Mouse (Mus musculus) forebrain, embryonic 15.5 days (tissue): ENCODE data around the gene Col9a1. TPM values are rescaled to one million over a fixed set of nuclear protein-coding genes. Genes with fewer than 3 reads are reported as not detected.
A peak's percentile ranks its signal among the peaks of the same experiment; 100 is the strongest.

Experiments
- ATAC-seq: fragments of 200-750 bp; cut with Nextera tagmentation; replicated peaks from 2 replicates; pipeline ENCODE4 v1.8.0; 2017; ENCODE audit warnings: mild to moderate bottlenecking, moderate TSS enrichment, moderate library complexity
- H3K27ac ChIP-seq: fragments of 300-500 bp; sonication (generic); replicated peaks from 2 replicates; pipeline ENCODE4 v1.5.1; 2015; ENCODE audit warnings: mild to moderate bottlenecking, inconsistent platforms
- H3K27me3 ChIP-seq: fragments of 300-500 bp; sonication (generic); 2 replicates; pipeline ENCODE4 v1.6.1; 2015; ENCODE audit warnings: inconsistent platforms
- H3K36me3 ChIP-seq: fragments of 300-500 bp; sonication (generic); 2 replicates; pipeline ENCODE4 v1.6.1; 2015; ENCODE audit warnings: mild to moderate bottlenecking, inconsistent platforms
- H3K4me1 ChIP-seq: fragments of 300-500 bp; sonication (generic); 2 replicates; pipeline ENCODE4 v1.6.1; 2015; ENCODE audit warnings: inconsistent platforms
- H3K4me2 ChIP-seq: fragments of 300-500 bp; sonication (generic); replicated peaks from 2 replicates; pipeline ENCODE4 v1.6.1; 2015; ENCODE audit warnings: mild to moderate bottlenecking, inconsistent platforms
- H3K4me3 ChIP-seq: fragments of 300-500 bp; sonication (generic); 2 replicates; pipeline ENCODE4 v1.5.1; 2015; ENCODE audit warnings: mild to moderate bottlenecking, inconsistent platforms
- H3K9ac ChIP-seq: fragments of 300-500 bp; sonication (generic); replicated peaks from 2 replicates; pipeline ENCODE4 v1.6.1; 2015; ENCODE audit warnings: mild to moderate bottlenecking, inconsistent platforms
- H3K9me3 ChIP-seq: fragments of 300-500 bp; sonication (generic); 2 replicates; pipeline ENCODE4 v1.6.1; 2016; ENCODE audit warnings: inconsistent platforms
- WGBS: fragments of 180-500 bp; shearing (Covaris S2); methylation state at CpG from one replicate; pipeline ENCODE4 v1.1.7; 2015; ENCODE audit warnings: mixed read lengths; 5-methylcytosine and 5-hydroxymethylcytosine counted together
- polyA plus RNA-seq: library from polyadenylated mRNA; unstranded; fragments of >200 nt; fragmentation: Nextera tagmentation; extraction: Ambion mirVana; gene quantifications from 2 replicates; pipeline ENCODE4 v1.2.1, GENCODE M21; 2015

Col9a1 gene
- polyA plus RNA-seq, 1 experiment from 2014 or later = 1.3 TPM

DNA sequence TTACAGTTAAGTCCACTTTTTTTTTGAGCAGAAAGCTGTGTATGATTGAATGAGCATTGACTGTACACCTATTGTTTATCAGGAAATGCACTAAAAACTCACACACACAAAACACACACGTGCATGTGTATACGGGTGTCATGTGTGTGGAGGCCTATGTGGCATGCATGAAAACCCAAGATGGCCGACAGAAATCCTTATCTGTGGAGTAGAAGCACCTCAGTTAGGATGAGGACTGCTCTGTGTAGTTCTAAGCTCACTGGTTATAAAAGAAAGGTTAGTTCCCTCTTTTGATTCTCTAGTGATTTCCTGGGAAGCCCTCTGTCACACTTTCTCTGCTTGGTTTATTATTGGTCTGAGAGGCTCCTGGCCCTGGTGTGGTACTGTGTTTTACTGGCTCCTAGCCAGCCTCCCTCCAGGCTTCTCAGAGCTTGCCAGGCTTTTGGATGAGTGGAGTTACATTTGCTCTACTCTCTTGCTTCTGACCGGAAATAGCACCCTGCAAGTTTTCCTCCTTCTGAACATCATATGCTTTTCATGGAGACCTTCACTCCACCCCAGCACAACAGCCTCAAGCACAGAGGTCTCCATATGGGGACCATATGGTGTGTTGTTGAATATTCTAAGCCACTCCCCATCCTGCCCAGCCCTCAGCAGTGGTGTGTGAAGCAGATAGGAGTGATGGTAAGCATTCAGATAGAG lies 48.6 kb downstream of the Col9a1 start:
- Histone ChIP-seq H3K9ac (no peak overlapping the region), H3K4me1 (peaks cover 26% of the 10 kb centered on the region), H3K36me3 (no peaks in the 10 kb centered on the region), H3K9me3 (no peaks in the 10 kb centered on the region), H3K27me3 (no peaks in the 10 kb centered on the region), H3K4me2 (no peak overlapping the region), H3K4me3 (no peak overlapping the region), H3K27ac (peak overlapping the region; percentile 89)
- ATAC-seq = peak; percentile 94
- 72% methylated on average over 4 of the region's 4 CpGs for WGBS

DNA sequence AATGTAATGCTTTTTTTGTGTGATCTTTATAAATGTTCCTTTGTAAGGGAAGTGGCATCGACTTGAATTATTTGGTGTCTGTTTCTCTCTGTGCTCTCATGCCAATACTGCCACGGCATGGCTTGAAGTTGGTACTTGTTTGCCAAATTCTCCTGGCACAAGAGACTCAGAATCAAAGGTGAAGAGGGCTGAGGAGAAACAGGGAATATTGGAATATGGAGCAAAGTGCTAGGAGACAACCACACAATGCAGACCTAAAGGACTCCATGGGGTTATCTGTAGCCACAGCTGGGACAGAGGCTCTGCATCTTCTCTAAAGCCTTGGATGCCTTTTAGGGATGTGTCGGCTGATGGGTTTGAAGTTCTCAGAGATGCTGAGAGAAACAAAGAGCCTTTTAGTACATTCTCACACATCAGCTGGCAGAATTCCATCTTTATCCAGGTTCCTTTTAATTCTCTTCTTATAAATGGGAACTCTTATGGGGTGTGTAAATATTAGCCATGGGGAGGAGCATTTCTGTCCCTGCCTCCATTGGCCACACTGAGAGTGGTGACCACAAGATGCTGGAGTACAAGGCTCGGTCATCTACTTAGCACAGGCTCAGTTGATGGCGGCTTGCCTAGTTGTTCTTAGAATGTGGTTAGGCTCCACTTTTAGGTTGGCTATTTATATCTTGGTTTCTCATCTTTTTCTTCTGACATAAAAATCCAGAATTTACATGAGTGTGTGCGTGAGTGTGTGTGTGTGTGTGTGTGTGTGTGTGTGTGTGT lies 49.7 kb downstream of the Col9a1 start:
- no peak overlapping the region for H3K4me3 ChIP-seq
- no peak overlapping the region for H3K4me2 ChIP-seq
- WGBS = 68% methylated on average over 6 of the region's 6 CpGs
- H3K9me3 ChIP-seq = no peaks in the 10 kb centered on the region
- no peak overlapping the region for H3K9ac ChIP-seq
- peaks cover 34% of the 10 kb centered on the region for H3K4me1 ChIP-seq
- H3K36me3 ChIP-seq = no peaks in the 10 kb centered on the region
- no peaks in the 10 kb centered on the region for H3K27me3 ChIP-seq
- no peak for ATAC-seq
- peak overlapping the region; percentile 89 for H3K27ac ChIP-seq

DNA sequence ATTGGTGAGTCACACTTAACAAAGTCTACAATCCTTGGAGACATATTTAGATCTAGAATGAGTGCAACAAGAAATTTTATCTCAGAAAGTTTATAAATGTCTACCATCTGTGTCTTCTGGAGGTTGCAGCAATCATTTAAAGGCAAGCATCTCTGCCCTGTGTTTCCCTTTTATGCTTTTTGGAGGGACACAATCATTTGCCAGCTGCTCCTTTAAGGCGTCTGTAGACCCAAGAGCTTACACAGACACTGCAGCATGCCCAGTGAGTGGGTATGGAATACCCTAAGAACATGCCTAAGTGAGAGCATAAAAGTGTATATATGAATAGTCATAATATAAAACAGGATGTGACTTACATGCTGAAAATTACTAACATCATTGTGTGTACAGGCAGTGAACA lies 52.1 kb downstream of the Col9a1 start:
- ATAC-seq = no peak
- no peaks in the 10 kb centered on the region for H3K36me3 ChIP-seq
- no peak overlapping the region for H3K9ac ChIP-seq
- peaks cover 27% of the 10 kb centered on the region for H3K4me1 ChIP-seq
- no peak overlapping the region for H3K27ac ChIP-seq
- H3K4me2 ChIP-seq = no peak overlapping the region
- H3K27me3 ChIP-seq = no peaks in the 10 kb centered on the region
- H3K4me3 ChIP-seq = no peak overlapping the region
- H3K9me3 ChIP-seq = no peaks in the 10 kb centered on the region
- WGBS = 81% methylated on average over 1 of the region's 1 CpGs

DNA sequence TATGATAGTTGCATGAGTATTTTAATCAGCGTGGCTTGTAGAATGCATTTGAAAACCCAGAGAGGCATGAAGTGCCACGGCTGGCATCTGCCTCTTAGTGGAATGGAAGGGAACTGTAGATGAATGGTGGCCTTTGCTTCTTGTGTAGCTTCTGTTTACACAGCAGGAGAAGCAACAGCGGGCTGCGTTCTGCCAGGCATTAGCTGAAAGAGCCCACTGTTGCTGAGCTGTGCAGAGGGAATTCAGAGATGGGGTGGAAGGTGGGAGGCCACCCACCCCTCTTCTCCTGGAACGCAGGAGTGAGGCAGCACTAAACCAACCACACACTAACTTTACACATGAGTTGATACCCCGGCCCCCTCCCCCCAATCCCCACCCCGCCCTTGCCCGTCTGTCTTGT lies 53.0 kb downstream of the Col9a1 start:
- 37% methylated on average over 8 of the region's 8 CpGs for WGBS
- H3K4me3 ChIP-seq = no peak overlapping the region

DNA sequence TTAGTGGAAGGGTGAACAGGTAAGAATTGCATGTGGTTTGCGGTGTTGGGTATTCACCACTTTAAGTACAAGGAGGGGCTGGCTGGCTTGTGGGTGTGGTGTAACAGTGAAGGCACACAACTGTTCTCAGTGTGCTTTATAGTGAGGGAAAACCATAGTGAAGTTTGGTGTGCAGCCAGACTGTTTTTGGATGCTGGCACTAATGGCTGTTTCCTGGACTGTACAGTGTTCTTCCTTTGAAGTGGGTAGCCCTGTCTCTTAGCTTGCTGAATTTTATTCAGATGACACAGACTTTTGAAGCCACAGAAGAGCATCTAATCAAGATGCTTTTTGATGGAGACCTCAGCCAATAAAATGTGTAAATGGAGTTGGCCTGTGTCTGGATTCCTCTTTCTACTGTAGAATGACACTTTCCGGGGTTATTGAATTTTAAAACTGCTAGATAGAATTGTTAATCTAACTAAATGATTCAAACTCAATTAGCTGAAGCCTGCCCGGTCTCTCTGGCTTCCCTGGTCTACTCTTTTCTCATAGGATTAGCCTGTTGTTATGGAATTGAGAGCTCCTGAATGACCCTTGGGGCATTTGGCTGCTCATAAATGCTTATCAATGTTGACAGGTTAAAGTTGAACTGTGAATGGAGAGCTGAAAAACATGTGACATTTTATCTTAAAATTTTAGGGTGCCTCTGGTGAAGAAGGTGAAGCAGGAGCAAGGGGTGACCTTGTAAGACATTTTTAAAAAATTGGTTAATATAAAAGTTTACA lies 54.3 kb downstream of the Col9a1 start:
- ATAC-seq = peak; percentile 58
- WGBS = 32% methylated on average over 3 of the region's 3 CpGs

More for the DNA sequence above, 53.0 kb downstream of the Col9a1 start:
- H3K9me3 ChIP-seq = no peaks in the 10 kb centered on the region
- H3K36me3 ChIP-seq = no peaks in the 10 kb centered on the region
- peaks cover 27% of the 10 kb centered on the region for H3K4me1 ChIP-seq
- no peak overlapping the region for H3K27ac ChIP-seq
- no peaks in the 10 kb centered on the region for H3K27me3 ChIP-seq
- H3K4me2 ChIP-seq = no peak overlapping the region
- no peak overlapping the region for H3K9ac ChIP-seq
- ATAC-seq = peak; percentile 36

DNA sequence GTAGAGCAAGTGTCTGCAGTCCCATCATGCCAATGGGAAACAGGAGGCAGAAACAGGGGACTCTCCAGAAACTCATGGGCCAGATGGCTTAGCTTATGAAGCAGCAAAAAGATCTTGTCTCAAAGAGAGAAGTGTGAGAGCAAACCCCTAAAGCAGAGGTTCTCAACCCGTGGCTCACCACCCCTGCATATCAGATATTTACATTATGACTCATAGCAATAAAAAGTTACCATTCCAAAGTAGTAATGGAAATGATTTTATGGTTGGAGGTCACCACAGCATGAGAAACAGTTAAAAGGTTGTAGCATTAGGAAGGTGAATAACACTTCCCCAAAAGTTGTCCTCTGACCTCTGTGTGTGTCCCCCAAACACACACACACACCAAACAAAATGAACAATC lies 58.9 kb downstream of the Col9a1 start:
- Histone ChIP-seq H3K4me1 (peaks cover 6% of the 10 kb centered on the region), H3K4me3 (no peak overlapping the region), H3K9ac (no peak overlapping the region), H3K9me3 (no peaks in the 10 kb centered on the region), H3K27ac (no peak overlapping the region), H3K27me3 (no peaks in the 10 kb centered on the region), H3K4me2 (no peak overlapping the region), H3K36me3 (no peaks in the 10 kb centered on the region)
- 78% methylated on average over 1 of the region's 1 CpGs for WGBS
- no peak for ATAC-seq

More for the DNA sequence above, 54.3 kb downstream of the Col9a1 start:
- no peak overlapping the region for H3K9ac ChIP-seq
- H3K4me2 ChIP-seq = no peak overlapping the region
- H3K4me1 ChIP-seq = peaks cover 21% of the 10 kb centered on the region
- no peaks in the 10 kb centered on the region for H3K27me3 ChIP-seq
- H3K9me3 ChIP-seq = no peaks in the 10 kb centered on the region
- H3K27ac ChIP-seq = peak overlapping the region; percentile 37; the same call in 1 of the 2 replicates
- no peak overlapping the region for H3K4me3 ChIP-seq
- no peaks in the 10 kb centered on the region for H3K36me3 ChIP-seq

DNA sequence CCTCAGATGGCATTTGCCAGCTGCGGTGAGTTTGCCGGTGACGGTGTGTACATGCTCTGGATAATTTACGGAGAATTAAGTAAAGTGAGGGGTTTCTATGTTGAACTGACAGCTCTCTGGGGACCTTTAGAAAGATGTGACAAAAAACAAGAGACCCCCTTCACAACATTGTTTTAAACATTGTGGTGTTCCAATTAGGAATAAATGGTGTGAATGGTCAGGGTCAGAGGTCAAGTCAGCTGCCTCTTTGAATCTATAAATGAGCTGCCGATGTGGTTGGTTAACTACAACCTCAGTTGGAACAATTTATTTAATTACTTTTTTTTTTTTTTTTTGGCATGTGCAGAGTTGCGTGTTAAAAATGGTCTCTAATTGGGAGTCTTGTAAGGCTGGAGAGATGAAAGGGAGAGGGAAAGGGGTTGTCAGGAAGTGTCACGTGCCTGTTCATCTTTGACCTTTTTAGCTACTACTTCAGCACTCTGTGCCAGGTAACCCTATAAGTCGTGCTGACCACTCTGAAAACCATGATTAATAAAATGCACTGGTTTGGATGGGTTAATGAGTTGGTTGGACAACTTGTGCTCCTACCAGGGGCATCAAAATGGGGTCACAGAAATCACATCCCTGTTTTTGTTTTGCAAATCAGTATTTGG lies 62.8 kb downstream of the Col9a1 start:
- Histone ChIP-seq H3K9me3 (no peaks in the 10 kb centered on the region), H3K27me3 (no peaks in the 10 kb centered on the region), H3K9ac (no peak overlapping the region), H3K4me2 (no peak overlapping the region), H3K27ac (no peak overlapping the region), H3K4me1 (no peaks in the 10 kb centered on the region; the same call in 1 of the 2 replicates), H3K36me3 (no peaks in the 10 kb centered on the region), H3K4me3 (no peak overlapping the region)
- WGBS = 5% methylated on average over 8 of the region's 8 CpGs
- no peak for ATAC-seq

DNA sequence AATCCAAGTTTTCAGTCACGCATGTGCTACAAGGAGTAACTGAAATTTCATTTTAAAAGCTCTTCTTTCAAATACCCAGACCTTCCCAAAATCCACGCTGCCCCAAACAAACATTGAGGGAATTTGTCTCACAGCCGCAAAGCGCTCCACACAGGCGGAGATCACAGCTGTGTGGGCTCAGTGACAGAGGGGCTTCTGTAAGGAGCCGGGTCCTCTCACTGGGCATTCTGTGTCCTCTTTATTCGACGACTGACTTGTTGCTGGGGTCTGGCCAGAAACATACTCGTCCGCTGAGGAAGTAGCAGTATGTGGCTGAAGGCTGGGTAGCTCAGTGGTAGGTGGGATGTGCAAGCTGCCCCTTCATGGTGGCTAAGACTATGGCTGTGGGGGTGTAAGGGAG lies 67.5 kb downstream of the Col9a1 start:
- Histone ChIP-seq H3K4me3 (no peak overlapping the region), H3K9ac (no peak overlapping the region), H3K9me3 (no peaks in the 10 kb centered on the region), H3K36me3 (no peaks in the 10 kb centered on the region), H3K4me1 (peaks cover 9% of the 10 kb centered on the region), H3K27me3 (no peaks in the 10 kb centered on the region), H3K4me2 (no peak overlapping the region), H3K27ac (no peak overlapping the region)
- WGBS = 72% methylated on average over 10 of the region's 10 CpGs
- ATAC-seq = no peak

DNA sequence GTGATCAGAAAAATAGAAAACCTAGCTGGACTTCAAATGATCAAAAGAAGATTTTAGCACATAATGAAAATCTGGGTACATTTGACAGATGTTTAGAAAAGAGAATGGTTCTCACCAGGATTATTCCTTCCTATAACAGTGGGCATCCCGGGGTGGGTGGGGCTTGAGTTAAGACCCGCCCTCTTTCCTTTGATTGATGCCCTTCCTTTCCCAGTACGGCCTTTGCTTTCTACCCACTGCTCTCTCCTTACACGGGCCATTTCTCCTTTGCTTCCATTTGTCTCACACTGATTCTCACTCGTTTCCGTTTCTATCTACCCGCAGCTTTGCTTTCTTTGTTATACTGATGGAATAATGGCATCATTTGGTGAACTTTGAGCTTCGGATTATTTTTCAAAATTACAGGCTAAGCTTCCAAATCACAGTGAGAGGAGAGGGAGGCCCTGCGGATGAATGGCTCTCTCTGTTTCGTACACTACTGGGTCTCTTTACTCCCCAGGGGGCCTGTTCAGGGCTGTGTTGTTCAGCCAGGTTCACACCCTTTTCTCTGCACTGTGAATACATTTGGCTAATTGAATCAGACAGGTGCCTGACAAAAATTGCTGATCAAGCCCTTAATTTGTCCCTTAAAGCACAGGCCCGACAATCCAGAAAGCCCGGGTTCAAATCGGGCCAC lies 68.4 kb downstream of the Col9a1 start:
- no peak overlapping the region for H3K4me3 ChIP-seq
- no peaks in the 10 kb centered on the region for H3K36me3 ChIP-seq
- peak; percentile 64 for ATAC-seq
- 18% methylated on average over 13 of the region's 13 CpGs for WGBS
- no peak overlapping the region for H3K9ac ChIP-seq
- no peak overlapping the region for H3K4me2 ChIP-seq
- no peaks in the 10 kb centered on the region for H3K9me3 ChIP-seq
- no peaks in the 10 kb centered on the region for H3K27me3 ChIP-seq
- peaks cover 9% of the 10 kb centered on the region for H3K4me1 ChIP-seq
- no peak overlapping the region for H3K27ac ChIP-seq

DNA sequence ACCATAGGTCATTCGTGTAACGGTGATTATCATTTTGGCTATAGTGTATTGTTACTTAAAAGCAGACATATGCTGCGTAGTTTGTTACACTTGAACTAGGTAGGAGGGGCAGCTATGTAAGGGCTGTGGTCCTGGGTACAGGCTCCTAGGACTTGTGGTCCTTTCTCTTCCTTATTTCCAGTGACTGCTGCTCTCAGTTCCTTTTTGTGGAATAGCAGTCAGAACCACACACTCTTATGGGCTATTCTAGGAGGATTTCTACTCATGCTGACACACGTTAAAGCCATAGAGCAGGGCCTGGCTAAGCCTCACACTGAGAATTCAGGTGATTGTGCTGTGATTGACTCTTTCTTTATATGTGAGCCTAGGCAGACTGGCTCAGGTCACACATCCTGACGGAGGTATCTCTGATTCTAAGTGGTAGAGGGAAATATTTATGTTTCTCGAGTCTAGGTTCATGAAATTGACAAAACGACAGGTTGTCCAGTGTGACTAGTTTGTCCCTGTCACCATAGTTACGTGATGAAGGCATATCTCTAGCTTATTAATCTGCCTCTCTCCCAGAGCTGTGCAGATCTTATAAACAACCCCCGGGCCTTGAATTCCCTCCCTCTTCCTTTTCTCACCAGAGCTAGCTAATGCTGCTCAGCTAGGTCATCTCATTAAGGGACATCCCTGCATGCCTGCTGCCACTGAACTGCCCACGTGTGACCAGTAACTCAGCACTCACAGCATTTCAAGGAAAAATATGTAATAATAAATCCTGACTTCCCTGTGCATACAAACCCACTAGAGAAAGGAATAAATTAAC lies 71.1 kb downstream of the Col9a1 start:
- peaks cover 9% of the 10 kb centered on the region for H3K4me1 ChIP-seq
- H3K9ac ChIP-seq = no peak overlapping the region
- WGBS = 68% methylated on average over 10 of the region's 10 CpGs
- H3K4me2 ChIP-seq = no peak overlapping the region
- peak overlapping the region; percentile 1; the same call in 1 of the 2 replicates for H3K27ac ChIP-seq
- peak; percentile 71 for ATAC-seq
- no peaks in the 10 kb centered on the region for H3K27me3 ChIP-seq
- H3K4me3 ChIP-seq = no peak overlapping the region
- no peaks in the 10 kb centered on the region for H3K36me3 ChIP-seq
- no peaks in the 10 kb centered on the region for H3K9me3 ChIP-seq
